In the genomic region with DNA sequence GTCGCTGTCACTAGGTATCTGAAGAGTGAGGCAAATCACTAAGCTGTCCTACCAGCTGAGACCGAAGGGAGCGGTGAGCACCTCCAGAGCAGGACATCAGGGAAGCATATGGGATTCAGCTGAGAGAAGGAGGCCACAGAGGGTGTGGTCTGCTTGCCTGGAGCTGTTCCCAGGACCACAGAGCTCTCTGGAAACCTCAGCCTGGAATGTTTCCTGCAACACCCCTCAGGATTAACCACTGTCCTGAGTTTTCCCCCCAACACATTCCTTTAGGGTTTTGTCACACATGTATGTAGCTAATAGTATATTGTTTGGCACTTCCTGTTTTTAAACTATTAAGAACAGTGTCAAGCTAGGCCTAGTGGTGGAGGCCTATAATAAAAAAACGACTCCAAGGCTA, we compare ENCODE assay signal across 18 mouse cellular contexts.
A peak's percentile ranks its signal among the peaks of the same experiment; 100 is the strongest.
DNase-seq lines count a peak whose midpoint lies in the region; ATAC-seq and TF ChIP-seq lines count a peak whose summit lies in the region.
"Had no signal": no experiment of that assay in that cellular context is flagged by ENCODE, and none has a peak within 500 bp of the region (broad histone marks: within the 10 kb centered on the region; RNA-seq: fewer than 3 reads in every experiment).

No protein-coding gene starts in this region.

- intact Hi-C loops in heart, postnatal 14 days (cut with DNase I) = no loop called here

- no peaks in the 10 kb centered on the region for H3K36me3 ChIP-seq in lung, embryonic 16.5 days (ENCODE audit: control insufficient read depth, insufficient read depth, low read length)
- no peaks in the 10 kb centered on the region for H3K36me3 ChIP-seq in forebrain, embryonic 15.5 days
- H3K36me3 ChIP-seq: G1E; heart, embryonic 10.5 days; midbrain, embryonic 12.5 days had no signal

- peak; percentile 21 for DNase-seq in heart, postnatal 4 days
- no peak for DNase-seq in heart, postnatal 14 days
- DNase-seq in lung, adult 18-20 months = no peak
- no peak for DNase-seq in embryo, embryonic 9.5 days (ENCODE audit: extremely low spot score)
- DNase-seq: adrenal gland, postnatal 14 days; cerebellum, adult 8-10 months; forebrain, postnatal 0 days; gastrocnemius, postnatal 14 days; kidney, adult 11 months; liver, postnatal 0 days; thymus, postnatal 36 days had no signal

- no peak for TF ChIP-seq CTCF in embryonic fibroblast, embryonic 13.5 days (IDR thresholded peaks at IDR 0.05; ENCODE audit: borderline replicate concordance, insufficient read depth, low read length)

- TF ChIP-seq POLR2A in embryonic fibroblast, embryonic 13.5 days (IDR thresholded peaks at IDR 0.05; ENCODE audit: low read depth, low read length) = no peak

- no peak overlapping the region for H3K27ac ChIP-seq in lung, embryonic 16.5 days (ENCODE audit: low read length)
- H3K27ac ChIP-seq in embryonic fibroblast, embryonic 13.5 days (ENCODE audit: insufficient read depth, low read length) = peak overlapping the region; percentile 65
- no peak overlapping the region for H3K27ac ChIP-seq in forebrain, embryonic 15.5 days (replicated peaks)
- H3K27ac ChIP-seq: heart, embryonic 10.5 days; midbrain, embryonic 12.5 days had no signal

- no peaks in the 10 kb centered on the region for H3K27me3 ChIP-seq in lung, embryonic 16.5 days (ENCODE audit: control insufficient read depth, insufficient read depth, low read depth, low read length)
- H3K27me3 ChIP-seq in forebrain, embryonic 15.5 days = no peaks in the 10 kb centered on the region

- no peak overlapping the region for H3K4me3 ChIP-seq in lung, embryonic 16.5 days (ENCODE audit: low read length)
- no peak overlapping the region for H3K4me3 ChIP-seq in embryonic fibroblast, embryonic 13.5 days (ENCODE audit: insufficient read depth, low read length)
- H3K4me3 ChIP-seq in forebrain, embryonic 15.5 days = no peak overlapping the region
- H3K4me3 ChIP-seq: erythroblast, embryonic 14.5 days; heart, embryonic 10.5 days; midbrain, embryonic 12.5 days had no signal

- H3K9me3 ChIP-seq in lung, embryonic 16.5 days (ENCODE audit: control insufficient read depth, low read length) = no peaks in the 10 kb centered on the region
- H3K9me3 ChIP-seq in forebrain, embryonic 15.5 days = no peaks in the 10 kb centered on the region
- H3K9me3 ChIP-seq: heart, embryonic 10.5 days; midbrain, embryonic 12.5 days had no signal

- H3K4me2 ChIP-seq in lung, embryonic 16.5 days (ENCODE audit: low read depth, low read length) = no peak overlapping the region
- no peak overlapping the region for H3K4me2 ChIP-seq in forebrain, embryonic 15.5 days (replicated peaks)
- H3K4me2 ChIP-seq: midbrain, embryonic 12.5 days had no signal

- no peaks in the 10 kb centered on the region for H3K4me1 ChIP-seq in lung, embryonic 16.5 days (replicated peaks; ENCODE audit: control insufficient read depth, insufficient read depth, low read length)
- peaks cover 6% of the 10 kb centered on the region; the same call in 1 of the 2 replicates for H3K4me1 ChIP-seq in embryonic fibroblast, embryonic 13.5 days (ENCODE audit: control insufficient read depth, insufficient read depth, low read length)
- H3K4me1 ChIP-seq in forebrain, embryonic 15.5 days = no peaks in the 10 kb centered on the region
- H3K4me1 ChIP-seq: heart, embryonic 10.5 days; midbrain, embryonic 12.5 days had no signal

- ATAC-seq in lung, embryonic 16.5 days (ENCODE audit: low read depth) = peak; percentile 93
- no peak for ATAC-seq in forebrain, embryonic 15.5 days (replicated peaks)
- ATAC-seq: forebrain, postnatal 0 days; liver, postnatal 0 days had no signal

- 53% methylated on average over 4 of the region's 4 CpGs for WGBS in lung, embryonic 16.5 days
- 77% methylated on average over 4 of the region's 4 CpGs for WGBS in forebrain, embryonic 15.5 days

- H3K9ac ChIP-seq in lung, embryonic 16.5 days (ENCODE audit: low read length) = no peak overlapping the region
- no peak overlapping the region for H3K9ac ChIP-seq in forebrain, embryonic 15.5 days (replicated peaks)
- H3K9ac ChIP-seq: forebrain, postnatal 0 days; liver, postnatal 0 days; midbrain, embryonic 12.5 days had no signal
